Comparison of ENCODE assay signal across 22 mouse cellular contexts in the genomic region with DNA sequence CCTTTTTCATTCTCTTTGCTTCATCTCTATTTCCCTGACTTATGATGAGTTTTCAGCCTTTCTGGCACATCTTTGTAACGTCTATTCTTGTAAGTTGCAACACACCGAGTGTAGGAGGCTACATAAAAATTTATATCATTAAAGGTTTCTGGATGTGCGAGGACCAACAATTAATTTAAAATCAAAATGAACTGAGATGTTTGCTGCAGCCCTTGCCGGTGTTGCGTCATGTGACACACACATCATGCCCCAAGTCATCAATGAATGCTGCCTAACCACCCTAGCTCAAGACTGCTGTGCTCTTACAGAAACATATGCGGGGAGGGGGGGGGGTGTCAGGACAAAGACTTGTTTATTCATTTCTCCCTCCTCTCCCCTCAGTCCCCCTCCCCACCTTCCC. TPM values are rescaled to one million over a fixed set of nuclear protein-coding genes. Genes with fewer than 3 reads are reported as not detected.
DNase-seq lines count a peak whose midpoint lies in the region; TF ChIP-seq lines count a peak whose summit lies in the region.
"Had no signal": no experiment of that assay in that cellular context is flagged by ENCODE, and none has a peak within 500 bp of the region (broad histone marks: within the 10 kb centered on the region; RNA-seq: fewer than 3 reads in every experiment).

No protein-coding gene starts in this region.

- H3K27ac ChIP-seq in MEL (ENCODE audit: control insufficient read depth, low read depth, low read length), result no peak overlapping the region

- no peaks in the 10 kb centered on the region for H3K79me2 ChIP-seq in MEL (ENCODE audit: control insufficient read depth, insufficient read depth, low read length, poor library complexity)

- no peak for TF ChIP-seq RAD21 in MEL (IDR thresholded peaks at IDR 0.05; ENCODE audit: low read depth, low read length)

- TF ChIP-seq POLR2A in MEL (IDR thresholded peaks at IDR 0.05; ENCODE audit: control insufficient read depth in 1 of 2, insufficient read depth in 1 of 2, low read depth in 1 of 2, low read length in 2 of 2, poor library complexity in 1 of 2), result no peak

- H3K4me3 ChIP-seq in MEL (ENCODE audit: control insufficient read depth in 1 of 2, insufficient read depth in 1 of 2, low read depth in 2 of 2, low read length in 2 of 2), result no peak overlapping the region

- H3K36me3 ChIP-seq in MEL (ENCODE audit: control insufficient read depth in 1 of 2, insufficient read depth in 2 of 2, low read length in 2 of 2), result no peaks in the 10 kb centered on the region
- H3K36me3 ChIP-seq: G1E had no signal

- no peak for TF ChIP-seq EP300 in MEL (IDR thresholded peaks at IDR 0.05; ENCODE audit: low read depth in 1 of 2, low read length in 2 of 2)

- no peaks in the 10 kb centered on the region for H3K27me3 ChIP-seq in MEL (ENCODE audit: control insufficient read depth in 1 of 2, insufficient read depth in 2 of 2, low read length in 2 of 2)
- H3K27me3 ChIP-seq: CH12.LX, Patski had no signal

- peak; percentile 52 for DNase-seq in heart, adult 11 months
- no peak for DNase-seq in heart, postnatal 25 days (ENCODE audit: low spot score)
- DNase-seq in MEL (ENCODE audit: low read depth, low spot score) (no peak), liver (no peak)
- DNase-seq in brain, adult 2 months (ENCODE audit: low read depth, low spot score), result peak; percentile 5
- DNase-seq in adrenal gland, adult 18-20 months (ENCODE audit: low spot score in 2 of 2), result no peak
- DNase-seq: adrenal gland, adult 2 months; adrenal gland, adult 8-10 months; adrenal gland, postnatal 10 days; adrenal gland, postnatal 14 days; adrenal gland, postnatal 25 days; adrenal gland, postnatal 36 days; B cell, adult 2 months; cerebellum, adult 11 months; cerebellum, adult 11-12 months; cerebellum, adult 18-20 months; cerebellum, adult 2 months; cerebellum, adult 8-10 months; cerebellum, adult 9-10 months had no signal

- H3K4me1 ChIP-seq in MEL (ENCODE audit: control insufficient read depth in 1 of 2, insufficient read depth in 2 of 2, low read length in 2 of 2), result peaks cover 0 to 6% of the 10 kb centered on the region in 2 experiments; a peak in 1 of 4 replicates

- no peak for TF ChIP-seq CTCF in MEL (IDR thresholded peaks at IDR 0.05 in 2 of 3, conservative IDR thresholded peaks at IDR 0.05 in 1 of 3; ENCODE audit: control insufficient read depth in 1 of 3, insufficient read depth in 1 of 3, low read depth in 2 of 3, low read length in 3 of 3, poor library complexity in 1 of 3, severe bottlenecking in 1 of 3)

- H3K9me3 ChIP-seq in MEL (replicated peaks; ENCODE audit: insufficient read depth, low read length), result no peaks in the 10 kb centered on the region
- H3K9me3 ChIP-seq: G1E had no signal

- intact Hi-C loops in heart, postnatal 25 days (cut with DNase I), result no loop called here

- no peak overlapping the region for H3K9ac ChIP-seq in MEL (ENCODE audit: control insufficient read depth, low read depth, low read length, poor library complexity, severe bottlenecking)

TF ChIP-seq in MEL, 35 proteins besides CTCF, POLR2A, EP300 and RAD21:
- no peak for TF ChIP-seq SIN3A (IDR thresholded peaks at IDR 0.05; ENCODE audit: low read length)
- peak; percentile 57; the same call in 1 of the 2 replicates for TF ChIP-seq USF1 (IDR thresholded peaks at IDR 0.05; ENCODE audit: low read depth, low read length)

RNA-seq across cellular contexts. Expression of gene Nsrp1, which starts 30.2 kb away (rescaled TPM):
- 10 to 100 TPM in 1 of 2 experiments, 1 to 10 TPM in 1; 8.2 to 11.5 TPM for total RNA-seq in heart, postnatal 25 days (2021)
- 21.0 and 21.5 TPM in 2 replicates for total RNA-seq in MEL (2012; rRNA removed)
- 100 to 1,000 TPM in 1 of 2 experiments, 10 to 100 TPM in 1; 21.6 to 140 TPM for polyA plus RNA-seq in MEL (2012; ENCODE audit: insufficient read depth in 1 of 2, insufficient read length in 2 of 2, low read depth in 1 of 2, low replicate concordance in 2 of 2, missing spikeins in 1 of 2)
- total RNA-seq in adrenal gland, adult 18-20 months (2021), result 10 to 100 TPM; 21.0 to 28.0 TPM

Comparison
In these comparisons a context has a peak if more than half of its experiments do, and no peak if none do; other contexts are left out.
1. DNase-seq: peak in heart, adult 11 months (single experiment) and brain, adult 2 months (single experiment); none in heart, postnatal 25 days (single experiment), MEL (single experiment), liver (single experiment) and adrenal gland, adult 18-20 months (0 of 2).